Mouse (Mus musculus): ENCODE results near the gene Nisch. TPM values are rescaled to one million over a fixed set of nuclear protein-coding genes. Genes with fewer than 3 reads are reported as not detected.

The Nisch gene
- polyA plus RNA-seq, 1 experiment: 370 TPM

DNA sequence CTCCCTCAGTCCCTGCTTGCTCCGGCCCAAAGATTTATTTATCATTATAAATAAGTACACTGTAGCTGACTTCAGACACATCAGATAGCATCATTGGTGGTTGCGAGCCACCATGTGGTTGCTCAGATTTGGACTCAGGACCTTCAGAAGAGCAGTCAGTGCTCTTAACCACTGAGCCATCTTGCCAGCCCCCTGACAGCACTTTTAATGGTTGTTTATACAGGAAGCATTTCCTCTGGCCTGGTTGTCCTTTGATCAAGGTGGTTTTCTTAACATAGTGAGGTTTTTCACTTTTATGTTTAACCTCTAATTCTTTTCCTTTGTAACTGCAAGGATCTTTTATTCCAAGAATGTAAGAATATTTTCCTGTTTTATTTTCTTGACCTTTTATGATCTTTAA lies 22.3 kb downstream of the Nisch start:
- DNase-seq (ENCODE audit: extremely low spot score in 1 of 2, low spot score in 1 of 2): no peak

DNA sequence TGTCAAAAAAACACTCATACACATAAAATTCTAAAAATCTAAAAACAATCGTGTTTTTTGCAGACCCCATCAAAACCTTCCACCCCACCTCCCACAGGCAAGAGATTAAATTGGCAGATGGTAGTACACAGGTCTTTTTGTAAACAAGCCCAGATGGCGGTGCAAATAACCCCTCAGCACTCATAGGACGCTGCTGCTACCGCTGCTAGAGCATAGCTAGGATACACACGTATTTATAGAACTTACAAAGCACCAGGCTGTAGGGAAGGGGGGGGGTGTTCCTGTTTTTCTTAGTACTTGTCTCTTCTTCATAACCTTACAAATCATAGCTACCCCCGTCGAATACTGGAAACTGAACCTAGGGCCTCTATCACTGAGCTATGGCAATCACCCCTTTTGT lies 23.0 kb downstream of the Nisch start:
- DNase-seq (ENCODE audit: extremely low spot score in 1 of 2, low spot score in 1 of 2): no peak

DNA sequence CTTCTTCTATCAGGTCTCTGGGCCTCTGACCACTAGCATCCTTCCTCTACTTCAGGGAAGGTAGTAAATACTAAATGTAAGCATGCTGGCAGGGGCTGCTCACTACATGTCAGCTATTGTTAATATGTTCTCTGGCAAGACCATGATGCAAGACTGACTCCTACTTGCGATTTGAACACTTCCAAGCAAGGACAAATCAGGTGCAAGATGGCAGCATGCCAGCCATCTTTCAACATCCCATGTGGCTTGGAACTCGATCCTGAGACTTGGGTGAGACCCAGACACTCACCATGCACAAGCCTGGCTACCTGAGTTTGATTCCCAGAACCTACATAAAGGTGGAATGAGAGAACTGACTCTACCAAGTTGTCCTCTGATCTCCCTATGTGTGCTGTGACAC lies 24.8 kb downstream of the Nisch start:
- no peak for DNase-seq (ENCODE audit: extremely low spot score in 1 of 2, low spot score in 1 of 2)

DNA sequence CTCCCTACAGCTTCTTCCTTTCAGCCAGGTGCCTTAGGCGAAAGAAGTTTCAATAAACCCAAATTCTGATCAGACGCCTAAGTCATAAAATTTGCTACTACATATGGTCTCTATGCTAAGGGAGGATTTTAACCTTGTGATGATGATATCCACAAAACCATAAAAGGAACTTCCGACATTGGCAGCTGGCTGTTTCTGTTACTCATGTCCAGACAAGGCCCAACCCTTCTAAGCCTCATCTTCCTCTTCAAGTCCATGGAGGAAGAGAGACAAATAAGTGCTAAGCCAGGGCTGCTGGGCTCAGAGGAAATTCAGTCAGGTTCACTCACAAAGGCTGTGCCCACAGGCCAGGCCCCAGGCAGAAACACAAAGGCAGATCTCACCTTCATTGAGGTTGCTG lies 27.4 kb downstream of the Nisch start:
- no peak for DNase-seq (ENCODE audit: extremely low spot score in 1 of 2, low spot score in 1 of 2)

DNA sequence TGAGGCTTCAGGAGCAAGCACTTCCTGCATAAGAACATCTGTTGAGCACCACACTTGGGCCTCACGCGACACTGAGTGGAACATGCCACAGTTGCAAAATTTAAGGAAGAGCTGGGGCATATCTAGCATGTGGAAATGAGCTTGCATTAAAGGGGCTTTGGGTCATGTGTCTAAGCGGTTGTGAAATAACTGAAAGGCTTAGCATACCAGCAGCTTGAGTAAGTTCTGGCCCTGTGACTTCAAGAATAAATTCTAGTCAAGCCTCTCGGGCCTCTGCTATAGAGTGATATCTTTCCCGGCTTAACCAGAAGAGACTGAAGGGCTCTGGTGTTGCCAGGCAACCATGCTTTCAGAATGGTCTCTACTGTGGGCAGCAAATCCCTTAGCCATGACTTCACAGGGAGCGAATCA lies 28.0 kb downstream of the Nisch start:
- no peak for DNase-seq (ENCODE audit: extremely low spot score in 1 of 2, low spot score in 1 of 2)

DNA sequence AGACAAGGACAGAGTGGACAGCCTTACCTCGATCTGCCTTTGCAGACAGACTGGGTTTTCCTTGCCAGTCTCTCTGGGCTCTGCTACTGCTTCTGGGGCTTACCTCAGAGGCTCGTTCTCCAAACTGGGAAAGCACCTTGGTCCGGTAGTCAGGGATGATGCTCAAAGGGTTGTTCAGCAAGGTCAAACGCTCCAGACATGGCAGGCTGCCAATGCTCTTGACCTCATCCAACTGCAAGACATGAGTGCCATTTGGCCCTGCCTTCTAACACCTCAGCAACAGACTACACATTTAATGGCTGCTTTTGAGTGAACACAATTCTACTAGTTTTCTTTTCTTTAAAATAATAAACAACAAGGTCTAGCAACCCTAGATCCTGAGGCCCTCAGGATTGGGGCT lies 30.1 kb downstream of the Nisch start:
- DNase-seq (ENCODE audit: extremely low spot score in 1 of 2, low spot score in 1 of 2): no peak

DNA sequence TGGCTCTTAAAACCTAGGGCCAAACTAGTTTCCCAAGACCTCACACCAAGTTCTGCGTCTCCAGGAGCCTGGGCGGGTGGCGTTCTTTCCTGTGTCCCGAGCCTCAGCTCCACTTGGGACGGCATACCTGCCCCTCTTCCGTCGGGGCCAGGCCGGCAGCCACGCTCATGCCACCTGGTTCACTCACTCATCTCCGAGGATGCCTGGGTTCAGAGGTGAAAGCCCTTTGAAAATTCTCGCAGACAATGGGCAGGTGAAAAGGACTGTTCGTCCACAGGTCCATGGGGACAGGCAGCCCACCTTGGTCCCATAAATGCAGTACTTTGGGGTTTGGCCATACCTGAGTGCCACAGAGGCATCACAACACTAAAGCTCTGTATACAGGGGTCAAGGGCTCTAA lies 32.6 kb downstream of the Nisch start:
- DNase-seq (ENCODE audit: extremely low spot score in 1 of 2, low spot score in 1 of 2): no peak

DNA sequence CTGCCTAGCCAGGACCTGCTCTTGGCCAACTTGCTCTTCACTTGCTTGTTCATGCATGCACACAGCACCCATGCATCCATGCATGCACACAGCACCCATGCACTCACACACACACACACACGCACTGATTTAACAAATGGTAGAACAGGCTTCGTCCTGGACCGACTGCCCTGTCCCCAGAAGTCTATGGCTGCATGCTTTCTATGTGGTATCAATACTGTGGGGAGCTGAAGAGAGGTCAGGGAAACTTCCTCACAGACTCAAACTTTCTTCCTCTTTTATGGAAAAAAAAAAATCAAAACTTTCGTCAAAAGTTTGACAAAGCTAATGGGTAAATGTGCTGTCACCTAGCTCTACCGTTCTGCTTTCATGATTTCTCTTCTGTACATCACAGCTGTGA lies 33.2 kb downstream of the Nisch start:
- DNase-seq (ENCODE audit: extremely low spot score in 1 of 2, low spot score in 1 of 2): no peak

DNA sequence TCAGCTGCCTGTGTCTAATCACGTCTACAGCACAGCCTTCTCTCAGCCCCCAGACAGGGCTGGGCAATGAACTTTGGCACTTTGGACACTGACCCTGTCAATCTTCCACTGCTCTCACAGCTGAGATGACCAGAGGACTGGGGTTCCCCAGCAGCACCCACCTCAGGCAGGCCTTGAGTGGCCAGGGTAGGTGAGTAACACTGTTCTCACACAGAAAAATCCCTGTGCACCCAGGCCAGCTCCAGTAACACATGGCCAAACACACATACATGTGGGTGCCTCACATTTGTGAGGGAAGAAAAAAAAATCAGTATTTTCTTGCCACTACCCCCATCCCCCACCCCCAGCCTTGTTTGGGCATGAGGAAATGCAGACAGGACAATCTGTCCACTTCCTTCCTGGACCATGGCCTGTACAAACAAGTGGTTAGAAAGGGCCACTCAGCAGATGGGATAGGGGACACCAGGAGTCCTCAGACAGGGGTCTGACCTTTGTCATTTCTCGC lies 33.9 kb downstream of the Nisch start:
- no peak for DNase-seq (ENCODE audit: extremely low spot score in 1 of 2, low spot score in 1 of 2)

DNA sequence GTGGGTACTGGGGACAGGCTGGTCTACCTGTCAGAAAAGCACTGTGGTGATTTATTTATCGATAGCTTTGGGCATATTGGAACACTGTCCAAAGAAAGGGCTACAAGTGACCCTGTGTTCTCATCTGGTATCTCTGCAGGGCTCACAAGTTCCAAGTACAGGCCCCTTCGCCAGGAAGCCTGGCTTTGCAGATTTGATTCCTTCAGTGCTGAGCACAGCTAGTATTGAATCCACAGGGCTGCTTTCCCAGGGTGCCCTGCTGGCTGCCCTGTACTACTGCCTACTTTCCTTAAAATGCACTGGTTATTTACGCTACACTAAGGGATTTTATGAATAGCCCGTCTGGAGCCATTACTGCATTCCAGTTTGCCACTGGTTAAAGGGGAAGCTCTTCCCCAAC lies 35.2 kb downstream of the Nisch start:
- DNase-seq (ENCODE audit: extremely low spot score in 1 of 2, low spot score in 1 of 2): no peak

DNA sequence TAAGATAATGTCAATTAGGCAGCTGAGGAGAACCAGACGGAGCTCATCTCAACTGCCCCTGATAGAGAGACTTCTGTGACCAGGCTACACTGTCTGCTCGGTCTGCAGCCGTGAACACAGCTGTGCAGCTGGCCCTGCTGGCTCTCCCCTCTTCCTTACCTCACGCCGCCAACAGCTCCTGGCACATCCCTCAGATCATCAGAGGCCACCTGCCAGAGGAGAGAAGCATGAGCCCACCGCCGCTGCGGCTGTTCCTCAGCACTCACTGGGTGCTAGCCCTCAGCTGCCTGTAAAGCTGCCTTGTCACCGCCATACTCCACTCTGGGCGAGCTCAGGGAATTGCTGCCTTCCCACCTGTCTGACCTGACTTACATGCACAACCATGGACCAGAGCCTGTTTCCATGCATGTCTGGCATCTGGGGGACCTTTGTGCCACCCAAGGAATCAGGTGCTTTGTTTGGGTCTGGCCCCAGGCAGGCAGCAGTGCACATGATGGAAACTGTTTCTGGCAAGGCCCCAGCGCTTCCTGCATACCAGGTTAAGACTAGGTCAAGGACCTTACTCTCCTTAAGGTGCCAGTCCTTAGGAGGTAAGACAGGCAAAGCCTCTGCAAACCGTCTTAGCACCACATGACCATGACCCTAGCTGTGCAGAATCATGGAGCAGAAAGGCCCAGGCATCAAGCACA lies 36.9 kb downstream of the Nisch start:
- no peak for DNase-seq (ENCODE audit: extremely low spot score in 1 of 2, low spot score in 1 of 2)

DNA sequence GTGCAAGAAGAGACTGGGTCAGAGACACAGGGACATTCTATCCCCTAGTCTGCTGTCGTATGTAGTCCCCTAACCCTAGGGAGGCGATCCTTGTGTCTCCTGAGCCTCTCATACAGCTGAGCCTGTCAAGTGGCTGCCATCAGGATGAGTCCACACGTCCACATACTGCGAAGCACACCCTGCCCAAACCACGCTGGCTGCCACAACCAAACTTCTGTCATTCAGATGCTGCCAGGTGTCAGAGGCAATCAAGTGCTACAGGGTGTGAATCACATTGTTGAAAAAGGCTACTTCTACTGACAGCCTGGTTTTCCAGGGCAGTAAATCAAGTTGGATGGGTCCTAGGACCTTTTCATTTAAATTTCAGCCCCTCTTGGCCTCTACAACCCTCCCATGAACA lies 39.0 kb downstream of the Nisch start:
- no peak for DNase-seq (ENCODE audit: extremely low spot score in 1 of 2, low spot score in 1 of 2)

DNA sequence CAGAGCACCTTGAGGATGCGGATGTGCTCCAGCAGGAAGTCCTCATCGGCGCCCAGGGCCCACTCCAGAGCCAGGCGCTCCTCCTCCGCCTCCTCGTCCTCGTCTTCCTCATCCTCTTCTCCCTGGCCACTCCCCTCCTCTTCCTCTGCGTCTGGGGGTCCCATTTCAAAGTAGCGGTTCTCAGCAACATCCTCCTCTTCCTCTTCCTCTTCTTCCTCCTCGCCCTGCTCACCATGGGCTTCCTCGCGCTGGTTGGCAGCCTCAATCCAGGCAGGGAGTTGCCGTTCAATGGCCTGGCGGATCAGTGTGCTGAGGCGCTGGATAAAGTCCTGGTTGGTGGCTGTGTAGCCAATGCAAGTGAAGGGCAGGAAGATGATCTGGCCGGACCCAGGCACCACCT lies 39.5 kb downstream of the Nisch start:
- no peak for DNase-seq (ENCODE audit: extremely low spot score in 1 of 2, low spot score in 1 of 2)

DNA sequence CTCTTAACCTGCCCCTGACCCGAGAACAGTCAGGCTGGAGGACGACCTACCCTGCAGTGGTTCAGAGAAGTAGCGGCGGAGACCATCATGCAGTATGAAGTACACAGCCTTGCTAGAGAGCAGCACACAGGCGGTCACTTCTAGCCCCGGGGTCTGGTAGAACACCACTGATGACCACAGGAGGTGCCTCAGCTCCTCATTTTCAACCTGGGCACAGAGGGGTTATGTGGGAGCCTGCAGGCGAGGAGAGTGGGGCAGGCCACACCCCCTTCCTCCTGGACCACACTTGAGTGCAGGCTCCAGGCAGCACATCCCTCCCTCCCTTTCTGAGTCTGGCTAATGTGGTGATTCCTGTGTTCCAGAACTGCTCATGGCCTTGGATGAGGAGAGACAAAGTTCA lies 43.2 kb downstream of the Nisch start:
- DNase-seq (ENCODE audit: extremely low spot score in 1 of 2, low spot score in 1 of 2): no peak

DNA sequence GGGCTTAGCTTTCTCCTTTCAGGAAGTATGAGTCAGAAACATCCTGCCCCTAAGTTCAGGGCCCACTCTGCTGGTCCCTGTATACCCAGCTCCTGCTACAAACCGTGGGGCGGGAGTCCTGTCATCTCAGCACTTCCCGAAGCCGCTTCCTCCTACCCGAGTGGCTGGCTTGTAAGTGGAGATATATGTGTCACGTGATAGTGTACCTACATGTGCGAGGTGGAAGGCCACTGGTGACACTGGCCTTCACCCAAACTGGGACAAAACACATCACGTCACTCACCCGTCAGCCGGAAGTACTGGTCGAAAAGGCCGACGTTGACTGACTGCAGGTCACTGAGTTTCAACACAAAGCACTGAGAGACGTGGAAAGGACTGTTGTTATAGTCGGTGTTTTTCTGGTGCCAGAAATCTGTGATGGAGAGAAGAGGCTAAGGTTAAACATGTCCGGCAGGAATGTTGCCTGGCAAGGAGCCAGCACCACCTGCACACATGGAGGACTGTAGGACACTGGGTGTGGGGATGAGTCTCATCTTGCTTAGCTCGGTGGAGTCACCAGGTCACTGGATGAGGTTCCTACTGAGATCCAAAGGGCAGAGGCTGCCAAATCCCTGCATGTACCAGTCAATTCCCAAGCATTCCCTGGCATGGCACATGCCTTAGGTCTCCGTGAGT lies 43.8 kb downstream of the Nisch start:
- DNase-seq (ENCODE audit: extremely low spot score in 1 of 2, low spot score in 1 of 2): no peak

DNA sequence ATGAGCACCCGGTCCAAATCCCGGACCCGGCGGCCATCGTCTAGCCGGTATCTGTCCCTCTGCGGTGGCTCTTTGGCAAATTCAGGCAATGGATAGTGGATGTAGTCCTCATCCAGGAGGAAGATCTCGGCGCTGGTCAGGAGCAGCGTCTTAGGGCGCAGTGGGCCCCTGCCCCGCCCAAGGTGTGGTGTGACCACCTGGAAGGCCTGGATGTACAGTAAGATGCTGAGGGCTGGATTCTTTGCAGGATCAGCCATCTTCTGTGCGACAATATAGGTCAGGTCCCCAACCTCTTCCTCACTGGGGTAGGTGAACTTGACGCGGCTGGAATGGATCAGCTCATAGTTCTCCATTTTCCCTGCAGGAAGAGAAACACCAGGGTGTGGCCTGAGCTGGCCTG lies 44.9 kb downstream of the Nisch start:
- no peak for DNase-seq (ENCODE audit: extremely low spot score in 1 of 2, low spot score in 1 of 2)

DNA sequence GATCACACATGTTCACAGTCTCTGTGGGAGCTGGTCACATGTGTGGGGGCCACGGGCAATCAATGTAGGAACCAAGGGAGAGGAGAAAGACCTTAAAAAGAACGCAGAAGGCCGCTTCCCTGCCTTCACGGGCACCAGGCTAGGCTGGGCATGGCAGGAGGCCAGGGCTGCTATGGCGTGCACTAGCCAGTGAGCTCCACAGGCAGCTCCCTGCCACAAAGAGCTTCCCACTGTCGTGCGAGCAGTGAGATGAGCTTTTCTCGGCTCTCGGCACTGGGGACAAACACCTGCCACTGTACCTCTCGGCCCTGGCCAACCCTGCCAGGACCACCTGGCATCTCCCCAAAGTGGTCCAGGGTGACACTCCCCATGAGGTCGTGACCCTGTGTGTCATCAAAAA lies 45.4 kb downstream of the Nisch start:
- DNase-seq (ENCODE audit: extremely low spot score in 1 of 2, low spot score in 1 of 2): no peak

DNA sequence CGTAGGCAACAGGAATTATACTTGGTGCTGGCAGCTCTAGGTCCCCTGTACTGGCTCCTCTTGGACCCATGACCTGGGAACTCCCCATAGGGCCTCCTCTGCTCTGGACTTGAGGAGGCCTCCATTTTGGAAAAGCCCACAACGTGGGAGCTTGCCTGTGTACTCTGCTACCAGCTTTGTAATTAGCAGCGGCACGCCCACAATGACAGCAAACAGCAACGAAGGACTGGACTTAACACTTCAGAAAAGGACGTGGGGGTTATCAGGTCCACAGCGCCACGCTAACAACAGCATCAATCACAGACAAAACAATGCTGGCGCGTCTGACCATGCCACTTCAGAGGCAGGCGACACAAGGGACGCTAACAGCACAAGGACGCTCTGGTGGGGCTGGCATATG lies 45.8 kb downstream of the Nisch start:
- no peak for DNase-seq (ENCODE audit: extremely low spot score in 1 of 2, low spot score in 1 of 2)

DNA sequence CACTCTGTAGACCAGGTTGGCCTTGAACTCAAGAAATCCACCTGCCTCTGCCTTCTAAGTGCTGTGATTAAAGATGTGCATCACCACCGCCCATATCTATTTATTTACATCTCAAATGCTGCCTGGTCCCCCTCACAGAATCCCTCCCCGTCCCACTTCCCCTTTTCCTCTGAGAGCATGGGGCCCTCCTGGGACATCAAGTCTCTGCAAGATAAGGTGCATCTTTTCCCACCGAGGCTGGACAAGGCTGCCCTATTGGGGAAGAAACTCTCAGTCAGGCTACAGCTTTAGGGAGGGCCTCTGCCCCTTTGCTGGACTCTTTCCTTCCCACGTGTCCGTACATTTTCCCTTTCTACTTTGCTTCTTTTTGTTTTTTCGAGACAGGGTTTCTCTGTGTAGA lies 47.2 kb downstream of the Nisch start:
- no peak for DNase-seq (ENCODE audit: extremely low spot score in 1 of 2, low spot score in 1 of 2)

DNA sequence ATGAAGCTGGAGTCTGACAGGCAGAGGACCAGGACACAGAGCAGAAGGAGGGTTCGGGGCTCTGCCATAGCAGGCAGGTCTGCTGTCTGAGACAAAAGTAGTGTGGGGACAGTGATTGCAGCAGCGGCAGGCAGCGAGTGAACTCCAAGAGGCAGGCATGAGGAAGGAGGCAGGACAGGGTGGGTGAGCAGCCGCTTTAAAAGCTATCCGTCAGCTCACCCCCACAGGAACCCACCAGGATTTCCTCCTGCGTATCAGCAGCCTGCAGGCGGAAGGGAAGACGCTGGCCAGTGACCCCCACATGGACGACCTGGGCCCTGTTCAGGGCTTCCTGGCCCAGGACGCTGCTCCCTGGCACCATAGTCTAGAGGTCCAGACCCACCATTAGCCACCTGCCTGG lies 48.3 kb downstream of the Nisch start, which contains the start of gene Stab1:
Gene Stab1, minus strand, starts transcription at position 217 of the 400 bp plus-strand sequence.
- no peak for DNase-seq (ENCODE audit: extremely low spot score in 1 of 2, low spot score in 1 of 2)

DNA sequence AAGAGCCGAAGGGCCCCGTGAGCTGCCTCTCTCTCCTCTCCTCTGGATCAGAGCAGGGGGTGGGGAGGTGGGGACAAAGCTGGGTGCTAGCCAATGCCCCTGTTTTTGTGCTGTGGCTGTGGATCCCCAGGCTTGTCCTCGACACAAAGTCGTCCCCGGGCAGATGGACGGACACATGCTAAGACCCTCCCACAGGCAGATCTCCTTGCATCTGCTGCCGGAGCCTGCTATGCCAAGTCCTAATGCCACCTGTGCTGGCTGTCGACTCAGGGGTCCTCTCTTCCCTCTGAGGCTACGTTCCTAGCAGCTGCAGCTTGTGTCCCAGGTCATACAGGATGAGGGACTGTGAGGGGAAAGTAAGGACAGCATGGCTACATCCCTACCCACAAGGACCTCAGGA lies 49.9 kb downstream of the Nisch start:
- DNase-seq (ENCODE audit: extremely low spot score in 1 of 2, low spot score in 1 of 2): no peak

DNA sequence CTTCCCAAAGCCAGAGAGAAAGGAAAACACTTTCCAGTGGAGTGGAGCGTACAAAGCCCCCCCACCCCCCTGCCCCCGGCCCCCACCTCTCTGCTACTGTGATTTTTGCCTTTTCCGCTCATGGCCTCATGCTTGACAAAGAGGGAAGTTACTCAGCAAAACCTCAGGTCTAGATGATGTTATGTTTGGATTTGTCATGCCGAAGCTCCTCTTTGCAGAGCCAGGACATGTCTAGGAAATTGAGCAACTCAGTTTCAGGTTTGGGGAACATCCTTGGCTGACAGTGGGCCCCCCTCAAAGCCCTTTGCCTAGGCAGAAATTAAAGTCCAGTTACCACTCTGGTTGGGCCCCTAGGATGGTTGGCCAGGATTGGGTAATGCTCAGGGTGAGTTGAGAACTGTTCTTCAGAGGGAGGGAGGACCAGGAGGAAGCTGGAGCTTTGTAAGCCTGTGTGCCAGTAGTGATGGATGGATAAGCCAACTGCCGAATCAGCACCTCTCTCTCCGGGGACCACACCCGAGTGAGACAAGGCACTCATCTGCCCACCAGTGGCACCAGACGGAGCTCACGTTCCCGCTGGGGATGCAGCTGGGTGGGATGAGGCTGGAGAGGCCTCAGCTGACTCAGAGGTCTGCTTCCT lies 50.6 kb downstream of the Nisch start:
- DNase-seq (ENCODE audit: extremely low spot score in 1 of 2, low spot score in 1 of 2): no peak
